Mouse (Mus musculus) left cerebral cortex, postnatal 25 days (tissue): ENCODE results near the gene Gad1. TPM values are rescaled to one million over a fixed set of nuclear protein-coding genes. Genes with fewer than 3 reads are reported as not detected.
"Not testable (repeated sequence)": the region's sequence is repeated elsewhere in the genome, so short reads cannot be mapped to it uniquely, and the experiment has no call there.

Experiments used
- DNase-seq, 2 experiments: peaks; one replicate each; pipeline ENCODE4 v3.0.0; 2022; ENCODE audit warnings: low spot score in 2 of 2, mixed read lengths in 1 of 2
- intact Hi-C: fragments of 180-260 bp; cut with DNase I; formaldehyde crosslinking; loops from one replicate; pipeline ENCODE4 v1.15.1; 2025
- total RNA-seq, 2 experiments: library from RNA; stranded (reverse); gene quantifications; 2 replicates each; pipeline ENCODE4 v1.2.3; 2021

The Gad1 gene
- 100 to 1,000 TPM; 313 to 395 TPM for total RNA-seq

DNA sequence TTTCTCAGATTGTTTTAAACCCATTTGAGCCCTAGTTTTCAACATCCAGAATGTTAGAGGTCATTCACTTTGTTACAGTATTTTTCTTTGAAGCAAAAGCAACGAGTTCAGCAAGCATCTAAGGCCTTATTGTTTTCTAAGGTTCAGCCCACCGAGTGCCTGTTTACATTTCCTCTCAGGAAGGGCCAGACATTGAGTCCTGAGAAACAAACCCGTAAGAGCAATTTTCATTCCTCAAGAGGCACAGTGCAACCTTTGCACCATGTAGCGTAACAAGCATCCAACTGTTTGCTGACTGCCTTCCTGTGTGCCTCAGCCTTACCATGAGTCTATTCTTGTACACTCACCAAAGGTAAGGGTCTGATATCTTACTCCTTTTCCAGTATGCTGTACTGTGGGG lies at the start of gene Gad1:
Gene Gad1, plus strand, starts transcription at position 301 of the 400 bp plus-strand sequence.
- no peak for DNase-seq
- intact Hi-C loops: loop anchor here (5.0 kb wide), 1 partner anchor 310 kb away; no protein-coding TSS in a partner anchor

- intact Hi-C loops: no loop called here
- DNase-seq: no peak
Observed at GRCm38 (mm10) chr2:70503436-70503835, 49.4 kb upstream of the Gad1 start.

DNA sequence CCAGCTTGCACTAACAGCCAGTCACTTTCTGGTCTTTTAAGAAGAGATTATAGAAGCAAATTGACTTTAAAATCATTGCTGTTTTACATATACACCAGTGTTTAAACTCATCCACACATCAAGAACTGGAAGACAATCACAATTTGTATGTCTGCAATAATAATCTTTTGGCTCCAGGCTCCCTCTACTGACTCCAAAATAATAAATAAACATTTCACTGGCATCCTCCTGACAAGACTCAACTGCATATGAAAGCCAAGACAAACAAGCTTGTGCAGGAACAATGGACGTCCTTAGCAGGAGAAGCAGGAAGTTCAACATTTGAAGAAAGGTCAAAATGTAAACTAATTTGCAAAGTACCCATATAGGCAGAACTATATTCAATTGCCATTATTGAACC lies 47.6 kb upstream of the Gad1 start:
- DNase-seq: no peak
- intact Hi-C loops: no loop called here

GRCm38 (mm10) chr2:70505896-70506295 lies 47.0 kb upstream of the Gad1 start:
- no peak for DNase-seq
- intact Hi-C loops: no loop called here

- intact Hi-C loops: no loop called here
- no peak for DNase-seq
Observed at GRCm38 (mm10) chr2:70506372-70506771, 46.5 kb upstream of the Gad1 start.

DNA sequence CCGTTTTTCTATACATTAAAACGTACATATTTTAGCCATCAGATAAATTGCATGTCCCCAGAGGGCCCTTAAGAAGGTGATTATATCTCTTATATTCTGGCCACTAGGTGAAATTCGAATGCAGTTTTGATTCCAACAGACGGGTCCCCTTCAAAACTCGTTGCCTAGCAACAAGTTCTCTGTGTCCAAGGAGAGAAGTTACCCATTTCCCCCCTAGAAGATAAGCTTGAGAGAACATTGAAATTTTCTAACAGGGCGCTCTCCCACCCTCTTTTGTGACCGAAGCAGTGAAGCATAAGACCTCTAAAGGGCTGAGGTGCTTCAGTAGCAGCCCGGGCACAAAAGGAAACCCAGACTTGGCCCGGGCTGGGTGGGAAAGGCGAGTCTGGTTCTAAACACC lies 44.4 kb upstream of the Gad1 start, which contains the start of gene Erich2:
Gene Erich2, plus strand, starts transcription at position 324 of the 400 bp plus-strand sequence.
- peak; percentile 2 to 10 for DNase-seq
- intact Hi-C loops: no loop called here

- intact Hi-C loops: no loop called here
- DNase-seq: peak; percentile 41 to 57
Observed at GRCm38 (mm10) chr2:70509021-70509632, 43.7 kb upstream of the Gad1 start.

DNA sequence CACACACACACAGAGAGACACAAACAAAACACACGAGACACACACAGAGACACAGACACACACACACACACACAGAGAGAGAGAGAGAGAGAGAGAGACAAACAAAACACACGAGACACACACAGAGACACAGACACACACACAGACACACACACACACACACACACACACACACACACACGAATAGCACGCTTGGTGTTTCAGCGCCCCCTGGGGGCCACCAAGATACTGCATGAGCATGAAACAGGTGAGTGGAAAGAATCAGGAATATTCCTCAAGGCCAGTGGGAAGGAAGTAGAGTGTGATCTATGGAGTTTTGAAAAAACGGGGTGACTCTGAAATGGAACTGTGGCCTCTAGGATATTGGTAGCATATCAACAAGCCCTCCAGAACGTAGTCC lies 14.6 kb upstream of the Gad1 start:
- intact Hi-C loops: not testable (repeated sequence)

DNA sequence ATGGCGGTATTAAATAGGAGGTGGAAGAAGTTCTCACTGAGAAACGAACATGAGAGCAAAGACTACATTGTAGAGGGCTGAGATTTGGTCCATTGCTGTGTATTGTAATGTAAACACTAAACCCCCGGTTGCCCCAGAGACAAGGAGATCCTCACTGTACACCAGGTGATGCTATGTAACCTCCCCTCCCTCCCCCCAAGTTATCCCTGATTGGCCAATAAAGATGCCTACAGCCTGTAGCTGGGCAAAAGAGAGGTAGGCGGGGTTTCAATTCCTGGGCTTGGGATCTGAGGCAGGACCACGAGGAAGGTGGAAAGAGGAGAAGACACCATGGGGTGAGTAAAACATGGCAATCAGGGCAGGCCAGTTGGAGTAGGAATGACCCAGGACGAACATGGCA lies 2.2 kb upstream of the Gad1 start:
- intact Hi-C loops: loop anchor here (5.0 kb wide), 1 partner anchor 308 kb away; no protein-coding TSS in a partner anchor
- no peak for DNase-seq

More for the DNA sequence above, 14.6 kb upstream of the Gad1 start:
- DNase-seq: peak; percentile 6 to 12

DNA sequence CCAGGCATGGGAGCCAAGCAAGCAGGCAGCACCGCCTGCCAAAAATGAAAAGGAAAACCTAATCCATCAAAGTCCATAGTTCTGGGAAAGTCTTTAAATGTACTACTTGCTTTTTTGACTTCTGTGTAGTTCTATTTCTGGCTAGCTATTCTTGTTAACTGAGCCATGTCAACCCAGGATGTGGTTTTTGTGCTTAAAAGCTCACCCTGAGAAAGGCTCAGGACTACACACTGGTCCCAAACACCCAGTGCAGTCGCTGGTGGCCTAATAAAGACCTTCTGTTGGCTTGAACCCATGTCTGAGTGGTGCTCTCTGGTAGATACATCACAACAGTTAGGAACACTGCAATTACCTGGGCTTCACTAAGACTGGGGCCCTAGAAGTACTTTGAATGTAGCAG lies 1.4 kb upstream of the Gad1 start:
- intact Hi-C loops: loop anchor here (5.0 kb wide), 1 partner anchor 309 kb away; no protein-coding TSS in a partner anchor
- DNase-seq: no peak

- intact Hi-C loops: loop anchor here (5.0 kb wide), 1 partner anchor 310 kb away; no protein-coding TSS in a partner anchor
- no peak for DNase-seq
Observed at GRCm38 (mm10) chr2:70552067-70552598, 739 bp upstream of the Gad1 start.

GRCm38 (mm10) chr2:70553826-70554225 lies 954 bp downstream of the Gad1 start:
- intact Hi-C loops: loop anchor here (5.0 kb wide), 1 partner anchor 312 kb away; no protein-coding TSS in a partner anchor
- no peak for DNase-seq

DNA sequence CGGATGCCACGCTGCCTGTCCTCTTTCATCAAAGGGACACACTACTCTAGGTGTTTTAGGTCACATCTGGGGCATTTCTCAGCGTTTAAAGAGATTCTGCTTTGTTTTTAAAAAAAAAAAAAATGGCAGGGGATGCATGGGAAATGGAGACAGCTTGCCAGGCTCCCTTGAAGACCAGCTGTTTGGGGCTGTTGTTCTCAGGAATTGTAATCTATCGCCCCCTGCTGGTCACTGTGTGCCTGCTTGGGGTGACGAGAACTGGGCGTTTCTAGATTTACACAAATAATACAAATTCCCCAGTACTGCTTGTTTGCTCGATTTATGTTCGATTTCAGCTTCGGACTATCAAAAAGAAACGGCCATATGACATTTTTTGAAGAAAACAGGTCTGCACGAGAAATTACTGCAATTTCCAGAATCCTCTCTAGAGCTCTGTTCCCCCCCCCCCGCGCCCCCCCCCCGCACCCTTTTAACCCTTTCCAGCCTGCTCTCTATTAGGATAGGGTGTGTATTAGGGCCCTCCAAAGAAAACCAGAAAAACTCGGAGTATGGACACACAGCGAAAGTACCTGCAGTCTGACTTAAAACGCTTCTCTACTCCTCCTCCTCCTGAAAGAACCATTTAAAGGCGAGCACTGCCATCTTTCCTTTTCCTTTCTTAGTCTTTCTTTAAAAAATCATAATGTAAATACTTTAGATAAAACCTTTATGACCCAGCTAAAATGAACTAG lies 5.4 kb downstream of the Gad1 start:
- peak; percentile 82 to 92 for DNase-seq
- intact Hi-C loops: loop anchor here (1.0 to 5.0 kb wide), 2 partner anchors 81 to 431 kb away; no protein-coding TSS in a partner anchor

GRCm38 (mm10) chr2:70558843-70559451 lies 6.1 kb downstream of the Gad1 start:
- DNase-seq: no peak
- intact Hi-C loops: loop anchor here (1.0 to 5.0 kb wide), 2 partner anchors 82 to 432 kb away; no protein-coding TSS in a partner anchor

GRCm38 (mm10) chr2:70559520-70559919 lies 6.6 kb downstream of the Gad1 start:
- no peak for DNase-seq
- intact Hi-C loops: loop anchor here (5.0 kb wide), 1 partner anchor 82 kb away; no protein-coding TSS in a partner anchor

GRCm38 (mm10) chr2:70561077-70561795 lies 8.4 kb downstream of the Gad1 start:
- intact Hi-C loops: loop anchor here (5.0 kb wide), 2 partner anchors 924 to 976 kb away; no protein-coding TSS in a partner anchor
- peak; percentile 59 to 63 for DNase-seq

DNA sequence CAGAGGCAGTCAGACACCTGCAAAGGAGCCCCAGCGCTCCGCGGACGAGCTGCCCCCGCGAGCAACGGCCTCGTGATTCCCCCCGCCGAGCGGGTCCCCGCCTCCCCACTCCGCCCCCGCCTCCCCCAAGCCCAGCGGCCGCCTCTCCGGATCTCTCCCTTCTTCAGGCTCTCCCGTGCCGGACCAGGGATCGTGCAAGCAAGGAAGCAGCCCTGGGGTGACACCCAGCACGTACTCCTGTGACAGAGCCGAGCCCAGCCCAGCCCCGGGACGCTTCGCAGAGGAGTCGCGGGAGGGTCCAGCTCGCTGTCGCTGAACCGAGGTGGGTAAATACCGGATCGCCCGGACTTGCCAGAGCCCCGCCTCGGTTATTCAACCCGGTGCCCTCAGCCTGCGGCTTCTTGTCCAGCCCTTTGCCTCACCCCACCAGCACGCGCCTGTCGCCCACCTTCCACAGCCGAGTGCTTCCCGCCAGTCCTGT lies 9.2 kb downstream of the Gad1 start:
- peak in 1 of 2 experiments; percentile 51 for DNase-seq
- intact Hi-C loops: loop anchor here (5.0 kb wide), 2 partner anchors 925 to 975 kb away; no protein-coding TSS in a partner anchor

GRCm38 (mm10) chr2:70562611-70562980 lies 9.7 kb downstream of the Gad1 start:
- intact Hi-C loops: loop anchor here (5.0 kb wide), 2 partner anchors 925 to 975 kb away; no protein-coding TSS in a partner anchor
- no peak for DNase-seq
